Mouse (Mus musculus): ENCODE measurements around the gene Synm. TPM values are rescaled to one million over a fixed set of nuclear protein-coding genes. Genes with fewer than 3 reads are reported as not detected.

Synm gene
- polyA plus RNA-seq, 1 experiment from 2014 or later = 2.8 TPM

GRCm38 (mm10) chr7:67722163-67722562, 37.4 kb downstream of the Synm start:
- H3K27ac ChIP-seq (replicated peaks) = no peak overlapping the region
- H3K4me2 ChIP-seq = no peak overlapping the region
- H3K36me3 ChIP-seq = peaks cover 45% of the 10 kb centered on the region
- H3K9me3 ChIP-seq = no peaks in the 10 kb centered on the region
- ATAC-seq (ENCODE audit: extremely low read depth, insufficient number of reproducible peaks, low FRiP score, low TSS enrichment) = no peak
- H3K27me3 ChIP-seq (replicated peaks) = no peaks in the 10 kb centered on the region
- 48% methylated on average over 2 of the region's 2 CpGs for WGBS
- H3K9ac ChIP-seq = no peak overlapping the region
- peaks cover 43% of the 10 kb centered on the region for H3K4me1 ChIP-seq
- H3K4me3 ChIP-seq = no peak overlapping the region

GRCm38 (mm10) chr7:67718804-67719203, 40.7 kb downstream of the Synm start:
- 14% methylated on average over 8 of the region's 8 CpGs for WGBS
- Histone ChIP-seq H3K4me3 (no peak overlapping the region), H3K4me2 (peak overlapping the region; percentile 22; the same call in 1 of the 2 replicates), H3K27ac (replicated peaks) (peak overlapping the region; percentile 77), H3K9me3 (no peaks in the 10 kb centered on the region), H3K27me3 (replicated peaks) (no peaks in the 10 kb centered on the region), H3K36me3 (peaks cover 21% of the 10 kb centered on the region), H3K9ac (no peak overlapping the region), H3K4me1 (peaks cover 75% of the 10 kb centered on the region)
- ATAC-seq (ENCODE audit: extremely low read depth, insufficient number of reproducible peaks, low FRiP score, low TSS enrichment) = no peak; the same call in 1 of the 2 replicates

GRCm38 (mm10) chr7:67717520-67717919, 42.0 kb downstream of the Synm start:
- Histone ChIP-seq H3K4me2 (no peak overlapping the region), H3K4me1 (peaks cover 70% of the 10 kb centered on the region), H3K27ac (replicated peaks) (no peak overlapping the region), H3K9ac (no peak overlapping the region; the same call in 1 of the 2 replicates), H3K36me3 (peaks cover 23% of the 10 kb centered on the region), H3K4me3 (no peak overlapping the region), H3K27me3 (replicated peaks) (no peaks in the 10 kb centered on the region), H3K9me3 (no peaks in the 10 kb centered on the region)
- WGBS = 82% methylated on average over 3 of the region's 3 CpGs
- ATAC-seq (ENCODE audit: extremely low read depth, insufficient number of reproducible peaks, low FRiP score, low TSS enrichment) = no peak

GRCm38 (mm10) chr7:67716925-67717324, 42.6 kb downstream of the Synm start:
- Histone ChIP-seq H3K4me2 (no peak overlapping the region), H3K9ac (no peak overlapping the region), H3K4me1 (peaks cover 64% of the 10 kb centered on the region), H3K36me3 (peaks cover 28% of the 10 kb centered on the region), H3K27me3 (replicated peaks) (no peaks in the 10 kb centered on the region), H3K4me3 (no peak overlapping the region), H3K9me3 (no peaks in the 10 kb centered on the region), H3K27ac (replicated peaks) (no peak overlapping the region)
- WGBS = 72% methylated on average over 10 of the region's 10 CpGs
- ATAC-seq (ENCODE audit: extremely low read depth, insufficient number of reproducible peaks, low FRiP score, low TSS enrichment) = no peak

- Histone ChIP-seq H3K4me1 (peaks cover 63% of the 10 kb centered on the region), H3K27ac (replicated peaks) (no peak overlapping the region), H3K9ac (peak overlapping the region; percentile 33; the same call in 1 of the 2 replicates), H3K27me3 (replicated peaks) (no peaks in the 10 kb centered on the region), H3K4me3 (no peak overlapping the region), H3K9me3 (no peaks in the 10 kb centered on the region), H3K4me2 (no peak overlapping the region), H3K36me3 (peaks cover 33% of the 10 kb centered on the region)
- WGBS = 68% methylated on average over 10 of the region's 11 CpGs
- ATAC-seq (ENCODE audit: extremely low read depth, insufficient number of reproducible peaks, low FRiP score, low TSS enrichment) = no peak
Observed at GRCm38 (mm10) chr7:67716213-67716878, 43.2 kb downstream of the Synm start.

- Histone ChIP-seq H3K4me1 (peaks cover 67% of the 10 kb centered on the region), H3K36me3 (peaks cover 44% of the 10 kb centered on the region), H3K9me3 (no peaks in the 10 kb centered on the region), H3K27me3 (replicated peaks) (no peaks in the 10 kb centered on the region), H3K9ac (peak overlapping the region; percentile 59; the same call in 1 of the 2 replicates), H3K4me2 (no peak overlapping the region), H3K27ac (replicated peaks) (peak overlapping the region; percentile 81), H3K4me3 (no peak overlapping the region)
- 63% methylated on average over 7 of the region's 7 CpGs for WGBS
- ATAC-seq (ENCODE audit: extremely low read depth, insufficient number of reproducible peaks, low FRiP score, low TSS enrichment) = no peak
Observed at GRCm38 (mm10) chr7:67715176-67715575, 44.4 kb downstream of the Synm start.

GRCm38 (mm10) chr7:67713820-67714510, 45.6 kb downstream of the Synm start:
- H3K4me3 ChIP-seq = no peak overlapping the region
- peaks cover 65% of the 10 kb centered on the region for H3K4me1 ChIP-seq
- H3K27me3 ChIP-seq (replicated peaks) = no peaks in the 10 kb centered on the region
- H3K9me3 ChIP-seq = no peaks in the 10 kb centered on the region
- peaks cover 47% of the 10 kb centered on the region for H3K36me3 ChIP-seq
- peak overlapping the region; percentile 30; the same call in 1 of the 2 replicates for H3K4me2 ChIP-seq
- WGBS = 38% methylated on average over 19 of the region's 19 CpGs
- H3K27ac ChIP-seq (replicated peaks) = peak overlapping the region; percentile 81
- ATAC-seq (ENCODE audit: extremely low read depth, insufficient number of reproducible peaks, low FRiP score, low TSS enrichment) = no peak
- H3K9ac ChIP-seq = peak overlapping the region; percentile 59

- H3K9ac ChIP-seq = no peak overlapping the region
- no peak overlapping the region for H3K4me2 ChIP-seq
- H3K4me1 ChIP-seq = peaks cover 46% of the 10 kb centered on the region
- no peaks in the 10 kb centered on the region for H3K9me3 ChIP-seq
- no peak overlapping the region for H3K4me3 ChIP-seq
- H3K36me3 ChIP-seq = peaks cover 45% of the 10 kb centered on the region
- 41% methylated on average over 7 of the region's 7 CpGs for WGBS
- no peak for ATAC-seq (ENCODE audit: extremely low read depth, insufficient number of reproducible peaks, low FRiP score, low TSS enrichment)
- H3K27me3 ChIP-seq (replicated peaks) = no peaks in the 10 kb centered on the region
- H3K27ac ChIP-seq (replicated peaks) = peak overlapping the region; percentile 32; the same call in 1 of the 2 replicates
Observed at GRCm38 (mm10) chr7:67710216-67710615, 49.3 kb downstream of the Synm start.

GRCm38 (mm10) chr7:67708160-67708559, 51.4 kb downstream of the Synm start:
- H3K36me3 ChIP-seq = peaks cover 52% of the 10 kb centered on the region
- no peak overlapping the region for H3K9ac ChIP-seq
- 69% methylated on average over 6 of the region's 6 CpGs for WGBS
- H3K27ac ChIP-seq (replicated peaks) = 0 out of 2 replicates have a peak overlapping the region, but pooled peaks have one; percentile 0
- H3K4me1 ChIP-seq = peaks cover 40% of the 10 kb centered on the region
- H3K9me3 ChIP-seq = no peaks in the 10 kb centered on the region
- H3K4me3 ChIP-seq = no peak overlapping the region
- no peak overlapping the region for H3K4me2 ChIP-seq
- ATAC-seq (ENCODE audit: extremely low read depth, insufficient number of reproducible peaks, low FRiP score, low TSS enrichment) = no peak
- H3K27me3 ChIP-seq (replicated peaks) = no peaks in the 10 kb centered on the region

GRCm38 (mm10) chr7:67701252-67701914, 58.2 kb downstream of the Synm start:
- H3K4me1 ChIP-seq = peaks cover 39% of the 10 kb centered on the region
- H3K4me3 ChIP-seq = no peak overlapping the region
- peaks cover 29% of the 10 kb centered on the region for H3K36me3 ChIP-seq
- H3K9ac ChIP-seq = no peak overlapping the region
- H3K9me3 ChIP-seq = no peaks in the 10 kb centered on the region
- no peak overlapping the region for H3K4me2 ChIP-seq
- no peak for ATAC-seq (ENCODE audit: extremely low read depth, insufficient number of reproducible peaks, low FRiP score, low TSS enrichment)
- 48% methylated on average over 17 of the region's 17 CpGs for WGBS
- H3K27ac ChIP-seq (replicated peaks) = peak overlapping the region; percentile 67
- no peaks in the 10 kb centered on the region for H3K27me3 ChIP-seq (replicated peaks)

- H3K36me3 ChIP-seq = peaks cover 29% of the 10 kb centered on the region
- no peak overlapping the region for H3K9ac ChIP-seq
- no peak overlapping the region for H3K4me3 ChIP-seq
- no peaks in the 10 kb centered on the region for H3K27me3 ChIP-seq (replicated peaks)
- peak overlapping the region; percentile 67 for H3K27ac ChIP-seq (replicated peaks)
- no peak overlapping the region for H3K4me2 ChIP-seq
- H3K9me3 ChIP-seq = no peaks in the 10 kb centered on the region
- H3K4me1 ChIP-seq = peaks cover 36% of the 10 kb centered on the region
- no peak for ATAC-seq (ENCODE audit: extremely low read depth, insufficient number of reproducible peaks, low FRiP score, low TSS enrichment)
Observed at GRCm38 (mm10) chr7:67700846-67701245, 58.7 kb downstream of the Synm start.

All from heart, embryonic 13.5 days (tissue).